Mouse (Mus musculus): ENCODE measurements around the gene Wbp11. TPM values are rescaled to one million over a fixed set of nuclear protein-coding genes. Genes with fewer than 3 reads are reported as not detected.

Gene Wbp11
- total RNA-seq (2022), result 10 to 100 TPM; 60.9 to 70.3 (median 65.5) TPM

GRCm38 (mm10) chr6:136827881-136828561 lies at the start of gene Wbp11:
Gene Wbp11 (minus strand): TSS chr6:136828233.
- peak; percentile 99 for DNase-seq (ENCODE audit: low spot score)

- peak; percentile 64 for DNase-seq (ENCODE audit: low spot score)
These were observed 47.6 kb upstream of the Wbp11 start, which contains the start of gene Mgp for GRCm38 (mm10) chr6:136875670-136876069. Gene Mgp (minus strand): TSS chr6:136875823.

GRCm38 (mm10) chr6:136874599-136874998 lies 46.6 kb upstream of the Wbp11 start:
- DNase-seq (ENCODE audit: low spot score), result no peak

GRCm38 (mm10) chr6:136868921-136869320 lies 40.9 kb upstream of the Wbp11 start:
- no peak for DNase-seq (ENCODE audit: low spot score)

- DNase-seq (ENCODE audit: low spot score), result no peak
These were observed 38.1 kb upstream of the Wbp11 start for GRCm38 (mm10) chr6:136866150-136866549.

GRCm38 (mm10) chr6:136865360-136865759 lies 37.3 kb upstream of the Wbp11 start:
- DNase-seq (ENCODE audit: low spot score), result no peak

GRCm38 (mm10) chr6:136861020-136861419 lies 33.0 kb upstream of the Wbp11 start:
- DNase-seq (ENCODE audit: low spot score), result peak; percentile 74

- peak; percentile 31 for DNase-seq (ENCODE audit: low spot score)
These were observed 30.4 kb upstream of the Wbp11 start for GRCm38 (mm10) chr6:136858420-136858819.

- DNase-seq (ENCODE audit: low spot score), result peak; percentile 71
These were observed 29.8 kb upstream of the Wbp11 start for GRCm38 (mm10) chr6:136857873-136858260.

- DNase-seq (ENCODE audit: low spot score), result peak; percentile 26
These were observed 29.3 kb upstream of the Wbp11 start, which contains the start of gene Art4 for GRCm38 (mm10) chr6:136857186-136857872. Gene Art4 (minus strand): TSS chr6:136857733.

GRCm38 (mm10) chr6:136856071-136856636 lies 28.1 kb upstream of the Wbp11 start:
- no peak for DNase-seq (ENCODE audit: low spot score)

- no peak for DNase-seq (ENCODE audit: low spot score)
These were observed 27.1 kb upstream of the Wbp11 start for GRCm38 (mm10) chr6:136855183-136855582.

GRCm38 (mm10) chr6:136854361-136854781 lies 26.3 kb upstream of the Wbp11 start:
- DNase-seq (ENCODE audit: low spot score), result no peak

GRCm38 (mm10) chr6:136852762-136853161 lies 24.7 kb upstream of the Wbp11 start:
- no peak for DNase-seq (ENCODE audit: low spot score)

- no peak for DNase-seq (ENCODE audit: low spot score)
These were observed 24.3 kb upstream of the Wbp11 start for GRCm38 (mm10) chr6:136852348-136852747.

GRCm38 (mm10) chr6:136850267-136850666 lies 22.2 kb upstream of the Wbp11 start:
- DNase-seq (ENCODE audit: low spot score), result no peak

- no peak for DNase-seq (ENCODE audit: low spot score)
These were observed 20.9 kb upstream of the Wbp11 start for GRCm38 (mm10) chr6:136848971-136849370.

GRCm38 (mm10) chr6:136848399-136848798 lies 20.4 kb upstream of the Wbp11 start:
- DNase-seq (ENCODE audit: low spot score), result no peak

GRCm38 (mm10) chr6:136847790-136848189 lies 19.8 kb upstream of the Wbp11 start:
- no peak for DNase-seq (ENCODE audit: low spot score)

GRCm38 (mm10) chr6:136847267-136847666 lies 19.2 kb upstream of the Wbp11 start:
- DNase-seq (ENCODE audit: low spot score), result no peak

- DNase-seq (ENCODE audit: low spot score), result no peak
These were observed 17.9 kb upstream of the Wbp11 start for GRCm38 (mm10) chr6:136845706-136846480.

GRCm38 (mm10) chr6:136844903-136845302 lies 16.9 kb upstream of the Wbp11 start:
- DNase-seq (ENCODE audit: low spot score), result no peak

Data from heart, adult 8-10 months (tissue).